Mouse (Mus musculus) left cerebral cortex, adult 8-10 months (tissue): ENCODE data around the gene Nog. TPM values are rescaled to one million over a fixed set of nuclear protein-coding genes. Genes with fewer than 3 reads are reported as not detected.

ENCODE experiments used
- DNase-seq, 2 experiments: peaks; one replicate each; pipeline ENCODE4 v3.0.0; 2022; ENCODE audit warnings: low spot score in 2 of 2
- total RNA-seq, 4 experiments: library from RNA; stranded (reverse); gene quantifications; 2 replicates each; pipeline ENCODE4 v1.2.4; 2022

Nog gene
- 10 to 100 TPM in 3 of 4 experiments, 1 to 10 TPM in 1; 9.6 to 12.3 (median 10.9) TPM for total RNA-seq

DNA sequence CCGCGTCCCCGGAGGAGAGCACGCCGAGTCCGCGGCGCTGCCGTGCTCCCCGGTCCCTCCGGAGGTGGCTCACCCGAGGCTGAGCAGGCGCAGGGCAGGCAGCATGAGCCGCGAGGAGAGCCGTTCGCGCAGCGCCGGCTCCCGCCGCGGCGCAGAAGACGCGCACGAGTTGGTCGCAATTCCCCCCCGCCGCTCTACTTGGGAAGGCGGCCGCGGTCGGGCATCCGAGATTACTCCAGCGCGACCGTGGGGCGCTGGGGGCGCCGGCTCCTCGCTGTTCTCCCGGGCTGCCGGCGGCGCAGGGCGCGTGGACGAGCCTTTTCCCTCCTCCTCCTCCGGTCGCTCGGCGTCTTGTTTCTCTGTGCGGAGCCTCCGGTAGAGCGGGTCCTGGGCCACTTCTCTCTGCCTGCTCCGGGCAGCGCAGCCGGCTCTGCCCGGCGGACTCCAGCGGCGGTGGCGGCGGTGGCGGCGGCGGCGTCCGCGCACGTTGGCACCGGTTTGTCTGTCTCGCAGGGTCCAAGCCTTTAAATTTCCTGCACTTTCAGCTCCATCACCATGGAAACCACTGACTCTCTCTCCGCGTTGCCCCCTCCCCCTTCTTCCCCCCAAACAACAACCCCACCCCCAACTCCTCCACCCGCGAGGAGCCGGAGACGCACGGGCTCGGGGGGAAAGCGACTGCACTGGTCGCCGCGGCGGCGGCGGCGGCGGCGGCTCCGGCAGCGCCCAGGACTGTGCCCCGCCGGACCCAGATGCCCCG is at the start of gene Nog:
Gene Nog (minus strand): TSS at position 277 of the 760 bp plus-strand sequence.
- DNase-seq, result peak; percentile 37 to 40

DNA sequence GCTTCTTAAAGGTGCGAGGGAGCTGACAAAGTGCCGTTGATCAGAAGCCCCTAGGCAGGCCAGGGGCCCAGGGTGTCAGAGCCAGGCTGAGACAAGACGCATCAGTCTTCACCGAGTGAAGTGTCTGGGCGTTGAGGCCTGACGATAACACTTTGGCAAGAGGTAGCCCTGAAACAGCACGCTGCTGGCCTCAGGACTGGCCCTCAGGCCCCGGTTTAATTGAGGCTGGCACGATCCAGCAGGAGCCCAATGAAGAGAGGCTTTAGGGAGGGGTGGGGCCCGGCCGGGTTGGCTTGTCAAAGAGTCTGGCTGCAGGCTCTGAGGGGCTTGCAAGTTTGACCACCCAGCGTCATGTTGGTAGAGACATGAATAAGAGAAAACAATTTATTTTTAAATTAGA is 38.1 kb upstream of the Nog start:
- no peak for DNase-seq

DNA sequence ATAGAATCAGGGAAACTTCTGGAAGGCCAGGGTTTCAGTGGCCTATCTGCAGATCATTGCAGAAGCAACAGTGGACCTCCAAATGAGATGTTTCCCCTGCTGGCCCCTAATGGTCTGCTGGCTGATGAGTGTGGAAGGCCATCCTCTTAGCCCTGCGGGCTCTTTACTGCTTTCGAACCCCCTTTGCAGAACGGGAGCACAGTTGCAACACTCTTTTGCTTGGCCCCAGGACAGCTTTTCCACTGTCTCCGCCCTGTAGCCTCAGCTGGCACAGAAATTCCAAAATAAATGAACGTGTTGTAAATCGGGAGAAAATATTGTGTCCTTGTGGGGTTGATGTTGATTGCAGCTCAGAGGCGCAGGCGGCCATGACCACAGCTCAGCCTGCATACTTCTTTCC is 37.7 kb upstream of the Nog start:
- no peak for DNase-seq

DNA sequence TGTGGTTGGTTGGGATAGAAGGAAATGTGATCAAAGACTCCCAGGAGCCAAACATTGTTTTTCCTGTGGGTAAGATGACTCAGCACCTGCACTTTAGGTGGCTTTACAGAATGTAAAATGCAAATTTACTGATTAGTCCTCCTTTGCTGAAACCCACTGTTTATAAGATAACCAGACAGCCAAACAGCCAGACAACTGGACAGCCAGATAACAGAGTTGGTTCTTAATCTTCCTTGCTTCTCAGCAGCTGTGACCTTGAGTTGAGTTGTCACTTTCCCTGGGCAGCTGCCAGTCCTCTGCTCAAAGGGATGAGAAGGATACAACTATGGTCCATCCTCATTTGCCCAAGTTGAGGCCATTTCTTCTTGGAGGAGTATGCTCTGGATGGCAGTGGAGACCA is 35.8 kb upstream of the Nog start:
- no peak for DNase-seq

DNA sequence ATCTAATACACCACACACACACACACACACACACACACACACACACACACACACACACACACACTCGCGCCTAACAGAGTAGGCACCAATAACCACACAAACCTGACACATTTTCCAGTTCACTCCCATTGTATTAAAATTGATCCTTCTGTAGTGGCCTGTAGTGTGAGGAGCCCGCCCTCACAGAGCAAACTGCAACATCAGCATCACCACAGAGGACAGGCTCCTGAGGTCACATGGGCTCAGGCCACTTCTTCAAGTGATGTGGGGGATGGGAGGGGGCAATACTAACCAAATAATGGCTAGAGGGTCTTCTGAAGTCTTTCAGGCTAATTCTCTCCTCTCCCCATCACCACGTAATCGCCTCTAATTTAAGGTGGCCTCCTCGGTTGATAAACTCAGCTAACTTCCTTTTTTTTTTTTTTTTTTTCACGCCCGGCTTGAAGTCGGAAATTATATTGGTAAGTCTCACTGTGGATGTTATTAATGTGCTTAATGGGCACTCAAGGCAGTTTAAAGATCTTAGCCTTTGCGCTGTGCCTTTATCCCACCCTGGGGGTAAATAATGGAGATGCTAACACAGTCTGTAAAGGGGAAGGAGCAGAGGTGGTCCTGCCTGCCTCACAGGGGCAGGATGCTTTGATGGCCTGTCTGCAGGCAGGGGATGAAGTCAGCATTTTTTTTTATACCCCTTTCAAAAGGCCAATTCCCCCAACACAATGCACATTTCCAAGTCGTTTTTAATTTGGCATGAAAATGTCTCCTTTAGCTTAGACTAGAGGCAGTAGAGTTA is 25.2 kb upstream of the Nog start:
- no peak for DNase-seq

DNA sequence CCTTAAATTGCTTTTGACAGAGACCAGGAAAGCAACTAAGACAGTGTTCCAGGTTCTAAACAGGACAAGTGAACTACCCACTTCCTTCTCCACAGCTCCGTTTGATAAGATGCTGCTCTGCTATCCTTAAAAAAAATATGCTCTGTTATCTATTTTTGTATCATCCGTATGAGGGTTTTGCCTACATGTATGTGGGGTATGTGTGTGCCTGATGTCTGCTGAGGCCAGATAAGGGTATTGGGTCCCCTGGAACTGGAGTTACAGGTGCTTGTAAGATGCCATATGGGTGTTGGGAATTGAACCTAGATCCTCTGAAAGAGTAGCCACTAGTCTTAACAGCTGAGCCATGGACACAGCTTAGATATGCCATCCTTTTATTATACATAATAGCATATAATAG is 19.6 kb upstream of the Nog start:
- DNase-seq, result no peak

DNA sequence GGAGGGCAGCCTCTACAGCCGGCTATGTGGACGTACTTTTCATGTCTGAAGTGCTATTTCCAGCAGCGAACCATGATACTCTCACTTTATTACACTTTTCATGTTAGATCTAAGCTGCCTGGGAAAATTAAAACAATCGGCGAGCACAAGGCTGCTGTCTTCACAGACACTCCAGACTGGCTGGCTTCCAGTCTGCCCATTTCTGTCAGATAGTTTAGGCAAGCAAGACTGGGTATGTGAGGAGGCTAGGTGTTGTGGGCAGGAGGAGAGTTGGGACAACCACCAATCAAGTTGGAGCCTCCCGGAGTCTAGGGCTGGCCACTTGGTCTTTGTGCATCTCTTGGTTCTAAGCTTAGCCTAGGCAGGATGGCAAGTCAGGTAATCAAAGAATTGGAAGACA is 17.5 kb upstream of the Nog start:
- no peak for DNase-seq

DNA sequence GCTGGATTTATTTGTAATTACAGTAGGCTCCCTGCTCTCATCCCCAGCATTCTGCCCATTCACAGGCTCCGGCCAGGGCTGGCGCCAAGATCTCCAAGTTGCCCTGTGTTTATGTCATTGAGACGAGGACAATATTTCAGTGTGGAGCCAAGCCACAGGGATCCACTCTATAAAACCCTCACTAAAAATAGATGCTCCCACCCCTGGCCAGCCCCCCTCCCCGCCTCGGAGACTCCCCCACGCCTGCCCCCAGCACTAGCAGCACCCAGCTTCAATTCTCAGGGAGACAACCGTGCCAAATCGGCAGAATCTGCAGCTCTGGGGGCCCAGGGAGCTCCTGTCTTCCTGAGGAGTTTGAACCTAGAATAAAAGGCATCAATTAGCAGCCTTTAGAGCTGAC is 16.2 kb upstream of the Nog start:
- DNase-seq, result no peak

DNA sequence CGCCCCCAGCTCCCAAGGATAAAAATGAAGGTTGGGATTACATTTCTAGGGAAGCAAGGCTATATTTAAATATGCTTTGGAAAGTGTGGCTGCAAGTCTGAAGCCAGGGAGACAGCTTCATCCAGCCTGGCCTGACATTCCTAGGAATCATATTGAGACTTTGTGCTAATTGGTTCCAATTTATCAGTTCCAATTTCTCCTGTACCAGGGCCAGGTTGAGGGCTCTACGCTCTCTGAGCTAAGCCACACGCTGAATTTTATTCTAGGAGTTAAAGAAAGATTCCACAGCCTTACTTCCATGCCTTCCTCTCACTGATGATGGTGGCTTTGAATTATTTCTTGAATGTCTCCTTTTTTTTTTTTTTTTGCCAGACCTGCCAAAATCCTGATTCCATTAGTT is 15.6 kb upstream of the Nog start:
- DNase-seq, result no peak

DNA sequence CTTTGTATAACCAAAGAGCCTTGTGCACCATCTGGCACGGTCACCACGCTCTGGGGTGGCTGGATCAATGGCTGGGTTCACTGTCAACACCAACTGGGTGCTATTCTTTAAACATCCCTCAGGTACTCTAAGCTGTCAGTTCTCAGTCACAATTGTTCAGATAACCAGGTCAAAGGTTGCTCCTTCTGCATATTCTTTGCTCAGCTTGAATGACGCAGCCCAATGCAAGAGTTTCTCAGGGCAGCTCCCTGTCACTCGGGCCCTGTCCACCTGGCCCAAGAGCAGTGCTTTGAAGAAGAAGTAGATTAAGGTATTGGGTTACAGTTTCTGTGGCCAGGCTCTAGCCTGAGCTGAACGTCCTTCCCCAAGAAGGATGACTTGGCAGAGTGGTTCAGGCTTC is 12.2 kb upstream of the Nog start:
- no peak for DNase-seq

DNA sequence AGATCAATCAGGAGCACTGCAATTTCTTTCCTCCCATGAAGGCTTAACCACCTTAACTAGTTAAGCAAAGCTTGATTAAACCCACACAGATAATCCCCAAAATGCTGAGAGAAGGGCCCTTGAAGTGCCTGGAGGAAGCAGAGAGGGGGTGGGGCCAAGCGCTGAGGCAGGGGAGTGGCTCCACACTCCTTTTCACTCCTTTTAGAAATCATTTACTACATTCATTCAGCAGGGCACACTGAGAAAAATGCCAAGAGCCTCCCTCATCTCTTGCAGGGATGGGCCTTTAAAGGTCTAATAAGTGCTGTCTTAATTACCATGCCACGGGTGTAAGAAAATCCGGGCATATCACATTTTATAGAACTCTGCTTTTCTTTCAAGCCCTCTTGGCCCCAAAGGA is 10.2 kb upstream of the Nog start:
- DNase-seq, result no peak

DNA sequence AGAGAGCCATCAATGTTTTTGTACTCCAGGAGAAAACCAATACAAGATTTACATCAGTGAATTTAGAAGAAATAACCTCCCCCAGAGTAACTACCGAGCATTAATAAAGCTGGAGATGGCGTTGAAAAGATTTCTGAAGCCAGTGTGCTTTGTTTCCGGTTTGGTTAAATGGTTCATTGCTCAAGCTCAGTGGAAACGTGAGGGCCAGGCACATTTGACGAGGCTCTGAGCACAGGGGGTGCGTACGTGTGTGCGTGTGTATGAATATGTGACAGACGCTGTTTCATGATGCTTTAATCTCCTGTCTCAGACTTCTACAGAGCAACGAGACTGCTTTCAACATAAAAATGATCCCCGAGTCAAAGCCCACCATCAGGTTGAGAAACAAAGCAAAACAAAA is 8.1 kb upstream of the Nog start:
- no peak for DNase-seq

DNA sequence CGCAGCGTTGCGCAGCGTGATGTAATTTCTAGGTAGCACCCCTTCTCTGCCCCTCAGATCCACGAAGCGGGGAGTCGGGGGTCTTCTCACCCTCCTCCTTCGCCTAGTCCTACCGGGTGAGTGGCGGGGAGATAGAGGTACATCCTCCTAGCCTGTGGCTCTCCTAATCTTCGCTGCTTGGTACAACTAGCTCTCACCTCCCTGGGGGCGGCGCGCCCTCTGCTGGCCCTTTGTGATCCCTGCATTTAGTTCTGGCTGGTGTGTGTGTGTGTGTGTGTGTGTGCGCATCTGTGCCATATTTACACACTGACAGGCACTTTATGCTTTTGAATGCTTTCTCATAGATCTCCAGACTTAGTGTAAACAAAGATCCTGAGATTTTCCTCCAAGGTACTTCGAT is 1.3 kb upstream of the Nog start:
- peak; percentile 78 to 91 for DNase-seq

DNA sequence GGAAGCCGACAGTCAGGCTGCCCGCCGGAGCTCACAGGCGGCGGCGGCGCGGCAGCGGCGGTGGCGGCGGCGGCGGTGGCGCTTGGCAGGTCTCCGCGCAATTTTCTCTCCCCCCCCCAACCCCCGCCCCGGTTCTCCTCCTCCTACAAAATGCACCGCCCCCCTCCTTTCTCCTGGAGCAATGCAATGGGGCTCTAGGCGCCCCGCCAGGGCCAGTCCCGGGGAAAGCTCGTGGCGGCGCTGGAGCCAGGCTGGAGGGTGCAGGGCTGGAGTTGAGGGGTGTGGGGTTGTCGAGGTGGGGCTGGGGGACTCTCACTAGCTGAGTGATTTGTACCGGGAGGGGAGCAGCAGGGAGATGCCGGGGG is 666 bp upstream of the Nog start:
- DNase-seq, result peak; percentile 44 to 51

DNA sequence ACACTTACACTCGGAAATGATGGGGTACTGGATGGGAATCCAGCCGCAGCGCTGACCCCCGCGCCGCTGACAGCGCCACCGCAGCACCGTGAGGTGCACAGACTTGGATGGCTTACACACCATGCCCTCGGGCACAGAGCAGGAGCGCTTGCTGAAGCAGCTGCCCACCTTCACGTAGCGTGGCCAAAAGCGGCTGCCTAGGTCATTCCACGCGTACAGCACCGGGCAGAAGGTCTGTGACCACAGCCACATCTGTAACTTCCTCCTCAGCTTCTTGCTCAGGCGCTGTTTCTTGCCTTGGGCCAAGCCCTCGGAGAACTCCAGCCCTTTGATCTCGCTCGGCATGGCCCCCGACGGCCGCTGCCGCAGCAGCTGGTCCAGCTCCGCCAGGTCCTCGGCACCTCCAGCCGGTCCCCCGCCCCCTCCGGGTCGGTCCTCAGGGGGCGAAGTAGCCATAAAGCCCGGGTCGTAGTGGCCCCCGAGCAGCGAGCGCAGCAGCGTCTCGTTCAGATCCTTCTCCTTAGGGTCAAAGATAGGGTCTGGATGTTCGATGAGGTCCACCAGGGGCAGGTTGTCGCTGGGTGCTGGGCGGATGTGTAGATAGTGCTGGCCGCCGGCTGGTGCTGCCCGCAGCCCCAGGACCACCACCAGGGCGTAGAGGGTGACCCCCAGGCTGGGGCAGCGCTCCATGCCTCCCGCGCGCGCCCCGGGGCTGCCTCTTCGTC is 639 bp downstream of the Nog start:
- peak; percentile 7 to 13 for DNase-seq

DNA sequence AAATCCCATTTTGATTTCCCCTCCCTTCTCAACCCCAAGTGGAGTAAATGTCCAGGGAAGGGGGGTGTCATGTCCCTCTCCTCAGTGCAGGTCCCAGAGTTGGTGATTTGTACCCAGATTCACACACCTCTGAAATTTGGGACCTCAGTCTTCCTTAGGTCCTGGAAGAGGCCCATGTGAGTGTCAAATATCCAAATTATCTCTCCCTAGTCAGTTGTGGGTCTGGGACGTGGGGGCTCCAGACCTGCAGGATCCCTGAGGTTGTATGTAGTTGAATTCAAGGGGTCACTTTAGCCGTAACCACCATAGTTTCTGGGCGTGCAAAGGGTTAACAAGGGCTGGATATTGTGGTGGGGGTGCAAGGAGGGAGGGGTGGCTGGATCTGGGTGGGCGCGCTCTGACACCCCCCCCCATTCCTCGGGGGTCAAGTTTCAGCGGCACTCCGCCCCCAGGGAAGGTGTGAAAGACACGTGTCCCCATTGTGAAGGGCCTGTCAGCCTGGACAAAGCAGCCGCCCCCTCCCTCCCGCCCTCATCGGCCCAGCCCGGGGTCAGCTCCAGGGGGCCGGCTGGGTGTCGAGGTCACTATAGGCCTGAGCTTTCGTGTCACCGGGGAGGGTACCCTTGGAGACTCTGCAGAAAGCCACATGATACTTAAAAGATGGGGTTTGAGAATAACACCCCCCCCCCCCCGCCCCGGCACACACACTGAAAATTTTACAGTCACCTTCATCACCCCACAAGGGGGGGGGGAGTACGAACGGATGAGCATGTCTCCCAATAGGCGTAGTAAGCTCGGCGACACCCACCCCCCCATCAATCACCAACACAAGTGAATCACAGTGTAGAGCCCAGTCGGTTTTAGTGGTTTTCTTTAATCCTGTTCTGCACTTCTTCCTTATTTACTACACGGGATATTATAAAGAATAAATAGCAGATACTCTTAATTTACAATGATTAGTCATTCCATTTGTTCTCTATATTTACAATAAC is 2.1 kb downstream of the Nog start:
- DNase-seq, result no peak

DNA sequence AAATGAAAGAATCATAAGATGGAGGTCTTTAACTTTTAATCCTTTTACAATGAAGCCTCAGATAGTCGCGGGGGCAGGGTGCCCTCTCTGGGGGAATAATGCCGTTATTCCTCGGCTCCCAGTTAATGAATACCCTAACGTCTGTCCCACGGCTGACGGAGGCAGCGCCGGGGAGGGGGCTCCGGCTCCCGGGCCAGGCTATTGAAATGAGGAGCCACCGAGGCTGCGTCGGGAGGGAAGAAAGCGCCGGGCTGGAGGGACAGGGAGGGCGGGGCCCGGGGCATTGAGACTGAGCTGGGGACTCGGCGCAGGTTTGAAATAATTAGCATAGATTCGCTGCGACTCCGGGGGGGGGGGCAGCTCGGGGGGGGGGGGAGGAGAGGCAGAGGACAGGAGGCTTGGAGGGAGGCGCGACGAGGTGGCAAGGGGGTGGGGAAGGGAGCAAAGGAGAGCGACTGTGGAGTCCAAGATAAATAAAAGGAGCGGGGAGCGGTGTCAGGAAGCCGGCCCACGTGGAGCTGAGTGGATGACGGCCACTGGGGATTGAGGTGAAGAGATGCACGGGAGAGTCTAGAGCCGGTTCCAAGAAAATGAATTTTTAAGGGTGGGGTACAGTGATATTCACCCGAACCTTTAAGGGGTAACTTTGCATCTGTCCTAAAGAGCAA is 2.9 kb downstream of the Nog start:
- peak in 1 of 2 experiments; percentile 4 for DNase-seq

DNA sequence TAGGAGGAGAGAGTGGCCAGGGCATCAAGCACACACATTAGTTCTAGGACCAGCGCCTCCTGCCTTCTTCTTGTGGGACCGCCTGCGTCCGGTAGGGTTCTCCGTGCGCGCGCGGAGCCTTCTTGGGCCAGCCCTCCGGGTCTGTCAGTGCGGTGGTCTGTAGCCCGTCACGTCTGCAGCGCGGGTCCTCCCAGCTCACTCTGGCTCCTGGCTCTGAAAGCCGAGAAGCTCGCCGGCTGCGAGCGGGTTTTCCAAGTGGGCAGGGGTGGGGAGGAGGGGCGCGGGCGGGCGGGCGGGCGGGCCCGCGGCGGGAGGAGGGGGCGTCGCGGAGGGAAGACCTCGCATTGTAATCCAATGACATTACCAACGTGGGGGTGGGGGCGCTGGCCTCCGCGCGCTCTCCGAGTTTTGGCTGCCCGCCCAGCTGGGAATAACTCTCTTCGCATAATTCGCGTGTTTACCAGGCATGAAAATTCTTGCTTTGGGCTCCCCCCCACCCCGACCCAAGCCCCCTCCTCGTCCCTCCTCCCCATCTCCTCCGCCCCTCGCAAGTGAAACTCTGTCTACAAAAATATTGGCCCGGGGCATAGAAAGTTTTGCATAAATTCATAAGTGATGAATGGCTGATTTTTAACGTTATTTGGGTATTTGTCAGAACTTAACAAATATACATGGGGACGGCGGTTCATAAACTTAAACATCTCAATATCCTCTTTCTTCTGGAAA is 3.7 kb downstream of the Nog start:
- no peak for DNase-seq

DNA sequence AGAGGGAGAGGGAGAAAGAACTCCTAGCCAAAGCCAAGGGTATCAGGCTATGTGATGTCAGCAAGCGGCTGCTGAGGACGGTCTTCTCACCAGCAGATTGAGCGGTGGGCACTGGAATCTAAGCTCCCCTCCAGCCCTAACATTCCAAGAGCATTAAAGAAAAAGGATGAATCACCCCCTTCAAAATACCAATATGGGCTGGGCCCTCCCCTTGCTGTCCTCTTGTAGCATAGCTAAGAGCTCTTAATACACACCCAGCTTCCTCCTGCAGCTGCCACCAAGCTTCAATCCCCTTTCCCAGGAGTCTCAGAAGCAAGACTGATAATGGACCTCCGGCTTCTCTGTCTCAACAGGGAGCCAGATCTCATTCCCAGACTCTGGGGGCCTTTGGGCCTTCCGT is 4.6 kb downstream of the Nog start:
- DNase-seq, result no peak

DNA sequence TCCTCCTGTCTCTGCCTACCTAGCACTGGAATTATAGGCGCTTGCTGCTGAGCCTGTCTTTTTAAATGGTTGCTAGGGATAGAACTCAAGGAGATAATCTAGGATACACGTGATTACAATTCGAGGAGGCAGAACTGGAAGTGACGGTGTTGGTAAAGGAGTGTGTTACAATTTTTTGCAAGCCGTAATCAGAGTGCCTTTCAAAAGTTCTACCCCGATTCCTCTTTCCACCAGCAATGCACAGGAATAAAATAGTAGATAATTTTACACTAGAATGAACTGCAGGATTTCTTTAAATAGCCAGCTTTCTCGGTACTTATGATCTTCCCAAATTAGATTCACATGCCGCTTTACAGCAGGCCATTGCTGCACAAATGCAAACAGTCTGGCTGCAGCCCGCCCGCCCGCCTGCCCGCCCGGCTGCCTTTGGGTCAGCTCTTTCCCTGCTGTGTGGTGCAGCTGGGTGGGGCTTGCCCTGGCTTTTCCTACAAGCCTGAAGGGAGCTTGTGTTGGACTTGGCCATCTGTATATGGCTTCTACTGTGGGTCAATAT is 32.2 kb downstream of the Nog start:
- DNase-seq, result no peak
